Mouse (Mus musculus) neural tube, embryonic 11.5 days (tissue): Measurements from ENCODE around the gene Pcca. TPM values are rescaled to one million over a fixed set of nuclear protein-coding genes. Genes with fewer than 3 reads are reported as not detected.

ENCODE experiments used
- ATAC-seq: fragments of 200-750 bp; cut with Nextera tagmentation; 2 replicates; pipeline ENCODE4 v1.8.0; 2017; ENCODE audit warnings: moderate number of reproducible peaks, mild to moderate bottlenecking, moderate TSS enrichment, moderate library complexity; ENCODE audit not compliant: insufficient read depth, low FRiP score, low TSS enrichment
- DNase-seq: peaks from one replicate; pipeline ENCODE4 v3.0.0-alpha.2; 2015; ENCODE audit warnings: low spot score
- H3K27ac ChIP-seq: fragments of 300-500 bp; sonication (generic); 2 replicates; pipeline ENCODE4 v1.5.1; 2014; ENCODE audit warnings: low read depth, mild to moderate bottlenecking, low read length
- H3K27me3 ChIP-seq: fragments of 300-500 bp; sonication (generic); 2 replicates; pipeline ENCODE4 v1.6.1; 2014; ENCODE audit warnings: mild to moderate bottlenecking, low read length, mixed read lengths; ENCODE audit not compliant: control insufficient read depth, insufficient read depth
- H3K36me3 ChIP-seq: fragments of 300-500 bp; sonication (generic); 2 replicates; pipeline ENCODE4 v1.6.1; 2014; ENCODE audit warnings: mild to moderate bottlenecking, low read length, moderate library complexity, mixed read lengths; ENCODE audit not compliant: control insufficient read depth, insufficient read depth
- H3K4me1 ChIP-seq: fragments of 300-500 bp; sonication (generic); 2 replicates; pipeline ENCODE4 v1.6.1; 2014; ENCODE audit warnings: low read length, mixed read lengths; ENCODE audit not compliant: control insufficient read depth, insufficient read depth
- H3K4me2 ChIP-seq: fragments of 300-500 bp; sonication (generic); 2 replicates; pipeline ENCODE4 v1.6.1; 2014; ENCODE audit warnings: low read depth, mild to moderate bottlenecking, moderate library complexity
- H3K4me3 ChIP-seq: fragments of 300-500 bp; sonication (generic); 2 replicates; pipeline ENCODE4 v1.5.1; 2014; ENCODE audit warnings: low read depth, low read length
- H3K9ac ChIP-seq: fragments of 300-500 bp; sonication (generic); 2 replicates; pipeline ENCODE4 v1.6.1; 2014; ENCODE audit warnings: mild to moderate bottlenecking, low read length
- H3K9me3 ChIP-seq: fragments of 300-500 bp; sonication (generic); 2 replicates; pipeline ENCODE4 v1.6.1; 2016; ENCODE audit warnings: low read length; ENCODE audit not compliant: control insufficient read depth
- WGBS: fragments of 180-500 bp; shearing (Covaris S2); extraction: QIAGEN DNeasy Blood & Tissue Kit; methylation state at CpG from one replicate; pipeline ENCODE4 v1.1.7; 2014; 5-methylcytosine and 5-hydroxymethylcytosine counted together
- polyA plus RNA-seq: library from polyadenylated mRNA; unstranded; fragments of >200 nt; fragmentation: Nextera tagmentation; extraction: Ambion mirVana; gene quantifications from 2 replicates; pipeline ENCODE4 v1.2.1, GENCODE M21; 2014

The Pcca gene
- polyA plus RNA-seq, 1 experiment from 2014 or later: 33.4 TPM

GRCm38 (mm10) chr14:122689136-122689815 lies 155.2 kb downstream of the Pcca start:
- Histone ChIP-seq H3K9ac (no peak overlapping the region), H3K9me3 (no peaks in the 10 kb centered on the region), H3K4me2 (no peak overlapping the region), H3K27ac (no peak overlapping the region), H3K4me1 (no peaks in the 10 kb centered on the region), H3K36me3 (no peaks in the 10 kb centered on the region), H3K4me3 (no peak overlapping the region), H3K27me3 (no peaks in the 10 kb centered on the region)
- DNase-seq: no peak
- ATAC-seq: no peak
- WGBS: 62% methylated on average over 17 of the region's 17 CpGs

- DNase-seq (no peak), ATAC-seq (no peak)
- Histone ChIP-seq H3K4me2 (no peak overlapping the region), H3K36me3 (no peaks in the 10 kb centered on the region), H3K4me1 (no peaks in the 10 kb centered on the region), H3K9me3 (no peaks in the 10 kb centered on the region), H3K4me3 (no peak overlapping the region), H3K27me3 (no peaks in the 10 kb centered on the region), H3K9ac (no peak overlapping the region), H3K27ac (no peak overlapping the region)
- WGBS: 86% methylated on average over 1 of the region's 1 CpGs
Observed at GRCm38 (mm10) chr14:122691555-122691954, 157.4 kb downstream of the Pcca start.

GRCm38 (mm10) chr14:122700333-122700732 lies 166.2 kb downstream of the Pcca start:
- Histone ChIP-seq H3K4me2 (no peak overlapping the region), H3K27me3 (no peaks in the 10 kb centered on the region), H3K27ac (no peak overlapping the region), H3K9me3 (no peaks in the 10 kb centered on the region), H3K9ac (no peak overlapping the region), H3K36me3 (no peaks in the 10 kb centered on the region), H3K4me1 (no peaks in the 10 kb centered on the region), H3K4me3 (no peak overlapping the region)
- DNase-seq (no peak), ATAC-seq (no peak)
- 69% methylated on average over 1 of the region's 1 CpGs for WGBS

GRCm38 (mm10) chr14:122713793-122714192 lies 179.7 kb downstream of the Pcca start:
- H3K27ac ChIP-seq: no peak overlapping the region
- no peaks in the 10 kb centered on the region for H3K4me1 ChIP-seq
- DNase-seq: no peak
- H3K4me3 ChIP-seq: no peak overlapping the region
- no peaks in the 10 kb centered on the region for H3K36me3 ChIP-seq
- H3K4me2 ChIP-seq: no peak overlapping the region
- no peaks in the 10 kb centered on the region for H3K27me3 ChIP-seq
- ATAC-seq: no peak
- no peak overlapping the region for H3K9ac ChIP-seq
- 92% methylated on average over 5 of the region's 5 CpGs for WGBS
- H3K9me3 ChIP-seq: no peaks in the 10 kb centered on the region

- no peak overlapping the region for H3K4me2 ChIP-seq
- H3K36me3 ChIP-seq: no peaks in the 10 kb centered on the region
- no peak overlapping the region for H3K4me3 ChIP-seq
- H3K27ac ChIP-seq: no peak overlapping the region
- ATAC-seq (no peak), DNase-seq (no peak)
- H3K27me3 ChIP-seq: no peaks in the 10 kb centered on the region
- H3K9me3 ChIP-seq: no peaks in the 10 kb centered on the region
- 62% methylated on average over 1 of the region's 1 CpGs for WGBS
- H3K4me1 ChIP-seq: peaks cover 4% of the 10 kb centered on the region; the same call in 1 of the 2 replicates
- no peak overlapping the region for H3K9ac ChIP-seq
Observed at GRCm38 (mm10) chr14:122714911-122715310, 180.8 kb downstream of the Pcca start.

GRCm38 (mm10) chr14:122716057-122716456 lies 181.9 kb downstream of the Pcca start:
- H3K36me3 ChIP-seq: no peaks in the 10 kb centered on the region
- H3K4me1 ChIP-seq: peaks cover 12% of the 10 kb centered on the region; the same call in 1 of the 2 replicates
- no peak overlapping the region for H3K4me2 ChIP-seq
- DNase-seq (no peak), ATAC-seq (no peak)
- H3K27ac ChIP-seq: no peak overlapping the region
- H3K27me3 ChIP-seq: no peaks in the 10 kb centered on the region
- no peak overlapping the region for H3K9ac ChIP-seq
- no peak overlapping the region for H3K4me3 ChIP-seq
- no peaks in the 10 kb centered on the region for H3K9me3 ChIP-seq

GRCm38 (mm10) chr14:122719496-122720080 lies 185.5 kb downstream of the Pcca start:
- ATAC-seq (no peak), DNase-seq (no peak)
- H3K9me3 ChIP-seq: no peaks in the 10 kb centered on the region
- no peaks in the 10 kb centered on the region for H3K27me3 ChIP-seq
- no peak overlapping the region for H3K4me3 ChIP-seq
- H3K4me2 ChIP-seq: no peak overlapping the region
- no peak overlapping the region for H3K9ac ChIP-seq
- H3K27ac ChIP-seq: no peak overlapping the region
- no peaks in the 10 kb centered on the region for H3K36me3 ChIP-seq
- WGBS: 86% methylated on average over 8 of the region's 8 CpGs
- H3K4me1 ChIP-seq: peaks cover 12% of the 10 kb centered on the region; the same call in 1 of the 2 replicates

- Histone ChIP-seq H3K36me3 (no peaks in the 10 kb centered on the region), H3K9ac (no peak overlapping the region), H3K4me3 (no peak overlapping the region), H3K27me3 (no peaks in the 10 kb centered on the region), H3K27ac (no peak overlapping the region), H3K9me3 (no peaks in the 10 kb centered on the region), H3K4me2 (no peak overlapping the region), H3K4me1 (peaks cover 12% of the 10 kb centered on the region; the same call in 1 of the 2 replicates)
- 26% methylated on average over 3 of the region's 3 CpGs for WGBS
- DNase-seq: peak; percentile 49
- peak; percentile 81 for ATAC-seq
Observed at GRCm38 (mm10) chr14:122720989-122721388, 186.9 kb downstream of the Pcca start.

GRCm38 (mm10) chr14:122721750-122722149 lies 187.6 kb downstream of the Pcca start:
- Histone ChIP-seq H3K4me1 (peaks cover 12% of the 10 kb centered on the region; the same call in 1 of the 2 replicates), H3K9ac (no peak overlapping the region), H3K27me3 (no peaks in the 10 kb centered on the region), H3K9me3 (no peaks in the 10 kb centered on the region), H3K36me3 (no peaks in the 10 kb centered on the region), H3K27ac (no peak overlapping the region), H3K4me3 (no peak overlapping the region), H3K4me2 (no peak overlapping the region)
- 26% methylated on average over 4 of the region's 4 CpGs for WGBS
- ATAC-seq (no peak), DNase-seq (no peak)
